Mouse (Mus musculus): ENCODE data around the gene Gbp9. TPM values are rescaled to one million over a fixed set of nuclear protein-coding genes. Genes with fewer than 3 reads are reported as not detected.
"Not testable (repeated sequence)": the region's sequence is repeated elsewhere in the genome, so short reads cannot be mapped to it uniquely, and the experiment has no call there.

The Gbp9 gene
- polyA plus RNA-seq, 1 experiment from 2014 or later: 1.9 TPM

- WGBS: 92% methylated on average over 2 of the region's 2 CpGs
- Histone ChIP-seq H3K36me3 (no peaks in the 10 kb centered on the region), H3K9ac (no peak overlapping the region), H3K27ac (no peak overlapping the region), H3K4me1 (no peaks in the 10 kb centered on the region), H3K4me3 (no peak overlapping the region), H3K9me3 (no peaks in the 10 kb centered on the region), H3K4me2 (replicated peaks) (no peak overlapping the region), H3K27me3 (no peaks in the 10 kb centered on the region)
- no peak for ATAC-seq (ENCODE audit: insufficient number of reproducible peaks, insufficient read depth, low FRiP score, low TSS enrichment)
Observed at GRCm38 (mm10) chr5:105114696-105115095, 24.6 kb downstream of the Gbp9 start.

DNA sequence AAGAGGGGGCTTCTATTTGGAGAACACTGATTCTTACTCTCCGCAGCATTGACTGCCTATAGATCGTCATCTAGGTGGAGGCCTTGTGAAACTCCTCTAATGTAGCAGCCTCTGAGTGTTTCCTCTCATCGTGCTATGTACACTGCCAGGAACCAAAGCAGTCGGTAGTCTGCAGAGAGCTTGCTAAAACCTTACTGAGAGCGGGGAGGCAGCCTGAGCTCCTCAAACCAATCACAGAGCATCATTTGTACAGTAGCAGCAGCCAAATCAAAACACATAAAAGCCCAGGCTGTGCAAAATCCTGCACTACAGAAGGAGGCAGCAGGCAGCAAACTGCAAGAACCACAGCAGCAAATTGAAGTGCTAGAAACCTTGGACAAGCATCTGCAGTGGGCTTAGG lies 25.7 kb downstream of the Gbp9 start:
- no peak for ATAC-seq (ENCODE audit: insufficient number of reproducible peaks, insufficient read depth, low FRiP score, low TSS enrichment)
- 91% methylated on average over 5 of the region's 5 CpGs for WGBS
- H3K4me3 ChIP-seq: no peak overlapping the region

DNA sequence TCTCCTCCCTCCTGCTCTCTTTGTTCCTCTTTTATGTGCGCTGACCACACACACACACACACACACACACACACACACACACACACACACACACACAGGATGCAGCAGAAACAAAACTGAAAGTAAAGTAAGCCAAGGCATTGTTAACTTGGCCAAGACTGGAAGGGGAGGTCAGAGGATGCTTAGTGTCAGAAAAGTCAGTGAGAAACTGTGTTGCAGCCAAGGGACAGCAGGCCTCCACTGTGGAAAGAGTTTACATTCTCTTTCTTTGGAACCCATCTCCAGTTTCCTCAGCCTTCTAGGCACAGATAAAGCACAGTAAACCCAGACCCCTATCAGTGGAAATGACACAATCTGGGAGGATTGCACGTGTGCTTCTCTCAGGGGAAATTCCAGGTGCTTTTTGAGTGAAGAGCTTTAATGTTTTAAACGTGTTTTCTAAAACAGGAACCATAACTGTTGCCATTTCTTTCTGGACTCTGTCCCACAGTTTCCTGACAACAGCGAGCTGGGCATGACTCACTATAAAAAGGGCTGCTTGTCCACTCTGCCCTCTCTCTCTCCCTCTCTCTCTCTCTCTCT lies 29.0 kb downstream of the Gbp9 start:
- H3K9ac ChIP-seq; H3K36me3 ChIP-seq; ATAC-seq (ENCODE audit: insufficient number of reproducible peaks, insufficient read depth, low FRiP score, low TSS enrichment); H3K4me2 ChIP-seq (replicated peaks); H3K4me1 ChIP-seq; H3K27ac ChIP-seq; H3K4me3 ChIP-seq; H3K27me3 ChIP-seq; H3K9me3 ChIP-seq: not testable (repeated sequence)
- 14% methylated on average over 4 of the region's 4 CpGs for WGBS

More for the DNA sequence above, 25.7 kb downstream of the Gbp9 start:
- H3K27ac ChIP-seq: no peak overlapping the region
- no peak overlapping the region for H3K4me2 ChIP-seq (replicated peaks)
- no peaks in the 10 kb centered on the region for H3K4me1 ChIP-seq
- no peaks in the 10 kb centered on the region for H3K36me3 ChIP-seq
- no peak overlapping the region for H3K9ac ChIP-seq
- no peaks in the 10 kb centered on the region for H3K9me3 ChIP-seq
- H3K27me3 ChIP-seq: no peaks in the 10 kb centered on the region

DNA sequence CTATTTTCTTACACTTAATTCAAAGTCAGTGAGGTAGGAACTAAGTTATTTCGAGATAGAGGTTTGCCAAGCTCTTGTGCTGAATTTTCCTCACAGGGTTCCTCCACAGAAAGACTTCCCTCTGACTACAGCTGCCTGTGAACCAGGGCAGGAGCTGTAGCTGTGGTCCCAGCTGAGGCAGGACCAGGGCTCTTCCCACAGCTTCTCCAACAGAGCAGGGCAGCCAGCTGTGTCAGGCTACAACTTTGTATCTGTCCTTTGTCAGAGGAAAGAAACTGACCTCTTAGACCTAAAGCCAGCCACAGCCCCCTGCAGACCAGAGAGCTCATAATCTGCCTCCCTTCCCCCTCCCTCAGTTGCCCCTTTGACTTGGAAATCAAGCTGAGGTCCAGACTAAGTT lies 29.6 kb downstream of the Gbp9 start:
- not testable (repeated sequence) for H3K27me3 ChIP-seq; H3K27ac ChIP-seq; H3K9me3 ChIP-seq; H3K4me1 ChIP-seq; H3K4me2 ChIP-seq (replicated peaks); ATAC-seq (ENCODE audit: insufficient number of reproducible peaks, insufficient read depth, low FRiP score, low TSS enrichment); H3K36me3 ChIP-seq; H3K4me3 ChIP-seq; H3K9ac ChIP-seq
- WGBS: 33% methylated on average over 1 of the region's 1 CpGs

- not testable (repeated sequence) for H3K27me3 ChIP-seq; H3K27ac ChIP-seq; H3K4me3 ChIP-seq; ATAC-seq (ENCODE audit: insufficient number of reproducible peaks, insufficient read depth, low FRiP score, low TSS enrichment); H3K4me1 ChIP-seq; H3K36me3 ChIP-seq; H3K9ac ChIP-seq; H3K9me3 ChIP-seq; H3K4me2 ChIP-seq (replicated peaks)
- WGBS: 81% methylated on average over 2 of the region's 2 CpGs
Observed at GRCm38 (mm10) chr5:105105689-105106088, 33.6 kb downstream of the Gbp9 start.

DNA sequence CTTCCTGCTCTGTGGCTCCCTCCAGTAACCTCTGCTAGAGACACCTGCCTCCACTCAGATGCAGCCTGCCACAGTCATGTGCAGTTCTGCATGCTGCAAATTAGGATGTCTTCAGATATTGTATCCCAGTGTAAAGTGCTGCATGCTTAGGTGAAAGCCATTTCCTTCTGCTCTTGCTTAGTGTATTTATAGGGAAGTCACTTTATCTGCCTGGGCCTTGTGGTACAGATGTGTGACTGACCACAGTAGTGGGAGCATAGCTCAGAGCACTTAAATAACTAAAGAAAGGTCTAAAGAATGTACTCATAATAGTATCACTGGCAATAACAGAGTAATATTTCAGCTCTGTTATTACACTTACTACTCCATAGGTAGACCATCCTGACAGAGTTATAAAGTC lies 57.4 kb downstream of the Gbp9 start:
- no peak overlapping the region for H3K4me2 ChIP-seq (replicated peaks)
- H3K27ac ChIP-seq: no peak overlapping the region
- ATAC-seq (ENCODE audit: insufficient number of reproducible peaks, insufficient read depth, low FRiP score, low TSS enrichment): no peak
- no peak overlapping the region for H3K9ac ChIP-seq
- no peaks in the 10 kb centered on the region for H3K27me3 ChIP-seq
- no peaks in the 10 kb centered on the region for H3K36me3 ChIP-seq
- 0 out of 2 replicates have a peak, but pooled peaks cover 5% of the 10 kb centered on the region for H3K9me3 ChIP-seq
- H3K4me1 ChIP-seq: no peaks in the 10 kb centered on the region
- no peak overlapping the region for H3K4me3 ChIP-seq

GRCm38 (mm10) chr5:105068356-105068755 lies 71.0 kb downstream of the Gbp9 start:
- H3K27me3 ChIP-seq; H3K36me3 ChIP-seq; H3K9me3 ChIP-seq; H3K4me2 ChIP-seq (replicated peaks); H3K9ac ChIP-seq; H3K4me1 ChIP-seq; H3K27ac ChIP-seq; H3K4me3 ChIP-seq; ATAC-seq (ENCODE audit: insufficient number of reproducible peaks, insufficient read depth, low FRiP score, low TSS enrichment): not testable (repeated sequence)

DNA sequence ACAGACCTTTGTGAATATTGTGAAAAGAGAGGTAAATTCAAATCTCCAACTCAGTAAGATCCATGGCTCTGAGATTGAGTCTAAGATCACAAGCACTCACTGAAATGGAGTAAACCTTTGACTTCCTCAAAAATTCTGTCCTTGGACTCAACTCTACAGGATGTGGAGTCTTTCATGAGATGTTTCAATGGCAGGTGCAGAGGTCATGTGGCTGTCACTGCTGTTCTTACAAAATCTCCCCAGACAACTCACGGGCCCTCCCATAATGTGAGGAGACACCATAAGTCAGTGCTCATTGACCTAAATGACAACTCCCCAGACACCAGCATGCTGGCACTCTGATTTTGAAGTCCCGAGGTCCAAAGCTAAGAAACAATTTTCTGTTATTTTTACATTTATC lies 74.9 kb downstream of the Gbp9 start:
- not testable (repeated sequence) for H3K4me2 ChIP-seq (replicated peaks); H3K27ac ChIP-seq; H3K4me3 ChIP-seq; H3K27me3 ChIP-seq; H3K36me3 ChIP-seq; H3K4me1 ChIP-seq; H3K9ac ChIP-seq; ATAC-seq (ENCODE audit: insufficient number of reproducible peaks, insufficient read depth, low FRiP score, low TSS enrichment); H3K9me3 ChIP-seq
- 70% methylated on average over 2 of the region's 2 CpGs for WGBS

GRCm38 (mm10) chr5:105063321-105063720 lies 76.0 kb downstream of the Gbp9 start:
- Histone ChIP-seq H3K36me3 (no peaks in the 10 kb centered on the region), H3K27me3 (no peaks in the 10 kb centered on the region), H3K9ac (no peak overlapping the region), H3K27ac (no peak overlapping the region), H3K4me1 (no peaks in the 10 kb centered on the region), H3K9me3 (no peaks in the 10 kb centered on the region), H3K4me2 (replicated peaks) (no peak overlapping the region), H3K4me3 (no peak overlapping the region)
- WGBS: 72% methylated on average over 1 of the region's 1 CpGs
- no peak for ATAC-seq (ENCODE audit: insufficient number of reproducible peaks, insufficient read depth, low FRiP score, low TSS enrichment)

DNA sequence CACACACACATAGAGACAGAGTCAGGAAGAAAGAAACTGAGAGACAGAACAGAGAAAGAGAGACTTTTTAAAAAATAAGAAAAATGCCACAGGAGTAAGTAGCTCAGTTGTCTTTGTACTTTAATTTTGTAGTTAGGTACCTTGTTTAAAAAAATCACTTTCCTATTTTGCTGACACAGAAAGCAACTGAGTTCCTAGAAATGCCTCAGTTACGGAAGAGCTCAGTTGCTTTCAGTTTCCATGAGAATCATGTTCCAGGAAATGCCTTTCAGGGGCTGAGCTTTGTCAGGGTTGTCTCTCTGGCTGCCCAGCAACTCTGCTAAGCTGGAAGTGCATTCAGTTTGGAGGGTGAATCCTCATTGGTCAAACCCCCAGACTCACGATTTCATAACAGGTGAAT lies 76.9 kb downstream of the Gbp9 start:
- H3K9ac ChIP-seq; H3K36me3 ChIP-seq; H3K27me3 ChIP-seq; H3K9me3 ChIP-seq; H3K4me3 ChIP-seq; ATAC-seq (ENCODE audit: insufficient number of reproducible peaks, insufficient read depth, low FRiP score, low TSS enrichment); H3K4me1 ChIP-seq; H3K27ac ChIP-seq; H3K4me2 ChIP-seq (replicated peaks): not testable (repeated sequence)
- WGBS: 75% methylated on average over 2 of the region's 2 CpGs

DNA sequence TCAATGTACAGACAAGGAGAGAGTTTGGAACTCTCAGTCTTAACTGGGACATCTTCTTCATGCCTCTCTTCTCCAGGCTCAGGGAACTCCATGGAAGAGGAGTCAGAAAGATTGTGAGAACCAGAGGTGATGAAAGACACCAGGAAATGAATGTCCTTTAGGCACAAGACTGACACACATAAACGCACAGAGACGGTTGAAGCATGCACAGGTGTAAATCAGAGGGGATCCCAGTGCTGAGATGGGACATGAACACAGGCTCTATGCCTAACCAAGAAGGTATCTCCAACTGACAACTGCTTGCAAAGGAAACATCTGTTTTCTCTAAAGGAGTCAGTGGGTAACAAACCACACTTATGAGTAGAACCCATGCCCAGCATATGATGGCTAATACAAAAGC lies 79.1 kb downstream of the Gbp9 start:
- Histone ChIP-seq H3K27ac (no peak overlapping the region), H3K9ac (no peak overlapping the region), H3K36me3 (no peaks in the 10 kb centered on the region), H3K4me1 (no peaks in the 10 kb centered on the region), H3K4me3 (no peak overlapping the region), H3K9me3 (no peaks in the 10 kb centered on the region), H3K27me3 (no peaks in the 10 kb centered on the region), H3K4me2 (replicated peaks) (no peak overlapping the region)
- no peak for ATAC-seq (ENCODE audit: insufficient number of reproducible peaks, insufficient read depth, low FRiP score, low TSS enrichment)
- 99% methylated on average over 2 of the region's 2 CpGs for WGBS

GRCm38 (mm10) chr5:105055279-105055678 lies 84.1 kb downstream of the Gbp9 start:
- H3K27ac ChIP-seq: no peak overlapping the region
- H3K9ac ChIP-seq: no peak overlapping the region
- no peak for ATAC-seq (ENCODE audit: insufficient number of reproducible peaks, insufficient read depth, low FRiP score, low TSS enrichment)
- H3K4me1 ChIP-seq: no peaks in the 10 kb centered on the region
- H3K27me3 ChIP-seq: no peaks in the 10 kb centered on the region
- H3K9me3 ChIP-seq: no peaks in the 10 kb centered on the region
- WGBS: 95% methylated on average over 2 of the region's 2 CpGs
- no peak overlapping the region for H3K4me2 ChIP-seq (replicated peaks)
- H3K36me3 ChIP-seq: no peaks in the 10 kb centered on the region
- H3K4me3 ChIP-seq: no peak overlapping the region

Data from embryonic facial prominence, embryonic 12.5 days (tissue).